Mouse (Mus musculus): ENCODE measurements around the gene Tdrd1. TPM values are rescaled to one million over a fixed set of nuclear protein-coding genes. Genes with fewer than 3 reads are reported as not detected.

Gene Tdrd1
- polyA plus RNA-seq (2012; ENCODE audit: low replicate concordance) = not detected in 2 replicates

DNA sequence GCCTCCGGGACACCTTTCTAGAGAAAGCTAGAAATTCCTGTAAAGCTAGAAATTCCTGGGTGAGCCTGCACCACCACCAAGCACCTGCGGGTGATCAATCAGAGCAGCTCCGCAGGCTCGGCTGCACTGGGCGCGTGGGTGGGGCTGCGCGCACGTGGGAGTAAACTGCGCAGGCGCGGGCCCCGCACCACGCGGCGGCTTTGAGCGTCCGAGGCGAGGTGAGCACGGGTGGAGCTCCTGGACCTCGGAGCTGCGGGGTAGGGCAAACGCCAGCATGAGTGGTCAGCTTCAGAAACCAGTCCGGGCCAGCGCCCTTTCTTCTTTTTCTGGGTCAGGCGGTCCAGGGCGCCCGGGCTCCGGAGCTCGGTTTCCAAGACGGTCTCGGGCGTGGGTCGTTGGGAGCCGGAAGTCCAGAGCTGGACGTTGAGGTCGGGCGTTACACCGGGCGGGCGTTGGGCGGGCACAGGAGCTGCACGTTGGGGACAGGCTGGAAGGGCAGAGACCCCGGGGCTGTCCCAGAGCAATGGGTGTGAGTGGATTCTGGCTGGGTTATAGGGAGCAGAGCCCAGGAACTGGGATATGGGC lies at the start of gene Tdrd1:
Gene Tdrd1, plus strand, starts transcription at position 163 of the 585 bp plus-strand sequence.

DNA sequence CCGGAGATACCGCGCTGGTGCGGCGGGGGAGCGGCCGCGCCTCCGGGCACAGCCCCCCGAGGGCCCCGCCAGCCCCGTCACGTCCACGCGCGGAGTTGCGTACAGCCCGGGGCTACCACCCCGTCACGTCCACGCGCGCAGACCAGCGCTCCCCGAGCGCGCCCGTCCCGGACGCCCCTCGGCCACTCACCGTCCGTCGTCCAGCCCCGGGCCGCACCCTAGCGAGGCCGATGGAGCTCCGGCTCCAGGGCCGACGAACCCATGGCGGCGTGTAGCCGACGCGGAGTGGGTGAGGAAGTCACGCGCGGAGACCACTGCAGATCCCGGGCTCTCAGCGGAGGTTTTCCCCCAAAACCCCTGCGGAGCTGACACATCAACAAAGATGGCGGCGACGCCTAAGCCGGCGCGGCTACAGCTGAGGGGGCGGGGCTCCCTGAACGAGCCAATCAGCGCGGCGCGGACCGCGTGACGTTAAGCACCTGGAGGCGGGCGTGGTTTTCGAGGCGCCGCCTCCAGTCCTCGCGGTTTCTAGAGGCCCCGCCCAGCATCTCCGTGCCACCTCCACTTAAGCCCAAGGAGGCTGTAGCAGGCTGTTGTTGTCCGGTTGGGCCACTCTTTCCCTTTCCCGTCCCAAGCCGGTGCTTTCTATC lies 4.1 kb upstream of the Tdrd1 start, which contains the start of gene Ccdc186:
Gene Ccdc186, minus strand, starts transcription at position 393 of the 650 bp plus-strand sequence.

GRCm38 (mm10) chr19:56873816-56874600 lies 48.0 kb downstream of the Tdrd1 start, which contains the start of gene Vwa2:
Vwa2 (plus strand) TSS chr19:56874249.

Other genes with a start within 250 kb of the Tdrd1 start
- gene Adrb1, start 104.0 kb upstream of the Tdrd1 start, polyA plus RNA-seq (2012; ENCODE audit: low replicate concordance) = 10.7 and 17.2 TPM in 2 replicates
- gene Ccdc186, start 4.0 kb upstream of the Tdrd1 start, polyA plus RNA-seq (2012; ENCODE audit: low replicate concordance) = 1.3 and 2.2 TPM in 2 replicates
- gene Vwa2, start 48.0 kb downstream of the Tdrd1 start, polyA plus RNA-seq (2012; ENCODE audit: low replicate concordance) = not detected in 2 replicates
- 0.11 and 0.53 TPM in 2 replicates for gene Afap1l2, start 182.0 kb downstream of the Tdrd1 start, polyA plus RNA-seq (2012; ENCODE audit: low replicate concordance)

Data from hematopoietic multipotent progenitor cell, adult 10-12 weeks (in vitro differentiated cells).